Mouse (Mus musculus) stomach, embryonic 14.5 days (tissue): ENCODE data around the gene Zfp42. TPM values are rescaled to one million over a fixed set of nuclear protein-coding genes. Genes with fewer than 3 reads are reported as not detected.

Experiments
- ATAC-seq: fragments of 200-750 bp; cut with Nextera tagmentation; 2 replicates; pipeline ENCODE4 v1.8.0; 2017; ENCODE audit warnings: low read depth, moderate TSS enrichment; ENCODE audit not compliant: insufficient number of reproducible peaks, insufficient read depth, low FRiP score
- H3K27ac ChIP-seq: fragments of 300-500 bp; sonication (generic); 2 replicates; pipeline ENCODE4 v1.5.1; 2014; ENCODE audit warnings: mild to moderate bottlenecking, low read length, moderate library complexity, mixed read lengths
- H3K27me3 ChIP-seq: fragments of 300-500 bp; sonication (generic); 2 replicates; pipeline ENCODE4 v1.6.1; 2014; ENCODE audit warnings: low read length, control low read depth, mixed read lengths; ENCODE audit not compliant: control insufficient read depth, insufficient read depth
- H3K36me3 ChIP-seq: fragments of 300-500 bp; sonication (generic); 2 replicates; pipeline ENCODE4 v1.6.1; 2014; ENCODE audit warnings: mild to moderate bottlenecking, control low read depth, low read length, moderate library complexity, mixed read lengths; ENCODE audit not compliant: control insufficient read depth, insufficient read depth
- H3K4me1 ChIP-seq: fragments of 300-500 bp; sonication (generic); 2 replicates; pipeline ENCODE4 v1.6.1; 2014; ENCODE audit warnings: low read length, control low read depth, mixed read lengths; ENCODE audit not compliant: control insufficient read depth, insufficient read depth
- H3K4me2 ChIP-seq: fragments of 300-500 bp; sonication (generic); replicated peaks from 2 replicates; pipeline ENCODE4 v1.6.1; 2014; ENCODE audit warnings: low read depth, low read length, control low read depth
- H3K4me3 ChIP-seq: fragments of 300-500 bp; sonication (generic); 2 replicates; pipeline ENCODE4 v1.5.1; 2014; ENCODE audit warnings: low read depth, low read length, control low read depth
- H3K9ac ChIP-seq: fragments of 300-500 bp; sonication (generic); replicated peaks from 2 replicates; pipeline ENCODE4 v1.6.1; 2014; ENCODE audit warnings: low read depth, mild to moderate bottlenecking, control low read depth, low read length, moderate library complexity, mixed read lengths
- H3K9me3 ChIP-seq: fragments of 300-500 bp; sonication (generic); 2 replicates; pipeline ENCODE4 v1.6.1; 2016; ENCODE audit warnings: low read depth, low read length, control low read depth; ENCODE audit not compliant: control insufficient read depth
- WGBS: fragments of 180-500 bp; shearing (Covaris S2); extraction: QIAGEN DNeasy Blood & Tissue Kit; methylation state at CpG from one replicate; pipeline ENCODE4 v1.1.7; 2014; 5-methylcytosine and 5-hydroxymethylcytosine counted together
- polyA plus RNA-seq: library from polyadenylated mRNA; unstranded; fragments of >200 nt; fragmentation: Nextera tagmentation; extraction: Ambion mirVana; gene quantifications from 2 replicates; pipeline ENCODE4 v1.2.1, GENCODE M21; 2014

Zfp42 gene
- polyA plus RNA-seq, 1 experiment from 2014 or later, result not detected

GRCm38 (mm10) chr8:43320771-43321170 is 14.0 kb upstream of the Zfp42 start:
- Histone ChIP-seq H3K9ac (no peak overlapping the region), H3K4me3 (no peak overlapping the region), H3K27ac (no peak overlapping the region), H3K36me3 (no peaks in the 10 kb centered on the region), H3K4me1 (no peaks in the 10 kb centered on the region), H3K9me3 (no peaks in the 10 kb centered on the region), H3K4me2 (no peak overlapping the region), H3K27me3 (no peaks in the 10 kb centered on the region)
- ATAC-seq, result no peak
- WGBS, result 80% methylated on average over 5 of the region's 5 CpGs

DNA sequence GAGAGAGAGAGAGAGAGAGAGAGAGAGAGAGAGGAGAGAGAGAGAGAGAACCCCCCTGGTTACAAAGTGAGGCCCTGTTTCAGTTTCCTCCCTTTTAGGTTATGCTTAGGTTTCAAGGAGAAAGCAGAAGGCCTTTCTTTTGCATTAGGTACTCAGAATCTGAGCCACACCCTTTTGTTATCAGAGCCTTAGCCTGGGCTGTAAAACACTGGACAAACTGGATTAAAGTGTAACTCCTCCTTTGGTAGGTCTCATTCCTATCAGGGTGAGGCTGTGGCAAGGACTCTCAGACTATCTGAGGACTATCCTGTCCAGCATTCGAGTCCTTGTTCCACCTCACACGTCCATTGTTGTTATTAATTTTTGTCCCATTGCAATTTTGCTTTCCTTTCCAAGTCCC is 1.4 kb upstream of the Zfp42 start:
- Histone ChIP-seq H3K36me3 (no peaks in the 10 kb centered on the region), H3K4me3 (no peak overlapping the region)
- WGBS, result 70% methylated on average over 2 of the region's 2 CpGs

DNA sequence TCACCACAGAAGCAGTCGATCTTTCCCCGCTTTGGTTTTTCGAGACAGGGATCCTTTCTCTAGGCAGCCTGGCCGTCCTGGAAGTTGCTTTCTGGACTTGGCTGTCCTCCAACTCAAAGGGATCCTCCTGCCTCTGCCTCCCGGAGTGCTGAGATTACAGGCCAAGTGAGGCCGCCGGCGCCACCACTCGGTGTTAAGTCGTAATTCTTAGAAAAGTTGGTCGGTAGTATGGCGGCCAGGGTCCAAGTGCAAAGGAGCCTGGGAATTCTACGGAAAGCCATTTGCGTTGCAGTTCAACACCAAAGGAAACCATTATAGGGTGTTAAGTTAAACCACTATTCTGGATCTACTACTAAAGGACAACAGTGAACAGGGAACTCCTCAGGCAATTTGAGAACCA is 1.1 kb downstream of the Zfp42 start:
- Histone ChIP-seq H3K36me3 (no peaks in the 10 kb centered on the region), H3K9ac (no peak overlapping the region), H3K27me3 (no peaks in the 10 kb centered on the region), H3K27ac (no peak overlapping the region), H3K4me2 (no peak overlapping the region), H3K9me3 (0 out of 2 replicates have a peak, but pooled peaks cover 3% of the 10 kb centered on the region), H3K4me1 (no peaks in the 10 kb centered on the region), H3K4me3 (no peak overlapping the region)
- WGBS, result 94% methylated on average over 14 of the region's 14 CpGs
- no peak for ATAC-seq

More for the DNA sequence above, 1.4 kb upstream of the Zfp42 start:
- no peak overlapping the region for H3K27ac ChIP-seq
- ATAC-seq, result no peak
- no peaks in the 10 kb centered on the region for H3K27me3 ChIP-seq
- no peaks in the 10 kb centered on the region for H3K4me1 ChIP-seq
- H3K9me3 ChIP-seq, result 0 out of 2 replicates have a peak, but pooled peaks cover 3% of the 10 kb centered on the region
- H3K9ac ChIP-seq, result no peak overlapping the region
- no peak overlapping the region for H3K4me2 ChIP-seq

DNA sequence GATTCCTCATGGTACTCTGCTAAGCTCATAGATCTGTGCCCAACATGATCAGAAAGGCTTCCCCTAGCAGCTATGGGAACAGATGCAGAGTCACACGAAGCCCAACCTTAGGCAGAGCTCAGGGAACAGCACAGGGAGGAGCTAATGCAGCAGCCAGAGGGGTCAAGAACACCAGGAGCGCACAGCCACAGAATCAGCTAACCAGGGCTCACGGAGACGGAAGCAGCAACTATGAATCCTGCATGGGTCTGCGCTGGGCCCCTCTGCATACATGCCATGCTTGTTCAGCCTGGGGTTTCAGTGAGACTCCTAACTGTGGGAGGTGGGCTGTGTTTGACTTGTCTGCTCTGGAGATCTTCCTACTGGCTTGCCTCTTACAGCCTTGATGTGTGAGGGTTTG is 7.0 kb downstream of the Zfp42 start:
- 63% methylated on average over 5 of the region's 5 CpGs for WGBS

DNA sequence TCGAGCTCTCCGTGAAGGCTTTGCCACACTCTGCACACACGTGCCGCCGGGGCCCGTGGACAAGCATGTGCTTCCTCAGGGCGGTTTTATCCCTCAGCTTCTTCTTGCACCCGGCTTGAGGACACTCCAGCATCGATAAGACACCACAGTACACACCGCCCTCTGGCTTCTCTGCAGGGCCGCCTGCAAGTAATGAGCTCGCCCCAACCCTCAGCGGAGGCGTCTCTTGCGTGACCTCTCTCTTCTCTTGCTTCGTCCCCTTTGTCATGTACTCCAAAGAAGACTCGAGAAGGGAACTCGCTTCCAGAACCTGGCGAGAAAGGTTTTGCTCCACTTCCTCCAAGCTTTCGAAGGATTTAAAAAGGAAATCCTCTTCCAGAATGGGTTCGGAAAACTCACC is 11.0 kb downstream of the Zfp42 start:
- WGBS, result 91% methylated on average over 21 of the region's 21 CpGs
- no peaks in the 10 kb centered on the region for H3K9me3 ChIP-seq
- H3K4me2 ChIP-seq, result no peak overlapping the region
- no peak overlapping the region for H3K9ac ChIP-seq
- no peak overlapping the region for H3K27ac ChIP-seq
- no peaks in the 10 kb centered on the region for H3K4me1 ChIP-seq
- no peaks in the 10 kb centered on the region for H3K36me3 ChIP-seq
- H3K4me3 ChIP-seq, result no peak overlapping the region
- H3K27me3 ChIP-seq, result no peaks in the 10 kb centered on the region
- no peak for ATAC-seq

More for the DNA sequence above, 7.0 kb downstream of the Zfp42 start:
- no peak overlapping the region for H3K4me2 ChIP-seq
- H3K36me3 ChIP-seq, result no peaks in the 10 kb centered on the region
- no peaks in the 10 kb centered on the region for H3K4me1 ChIP-seq
- no peaks in the 10 kb centered on the region for H3K27me3 ChIP-seq
- no peak overlapping the region for H3K27ac ChIP-seq
- no peak overlapping the region for H3K9ac ChIP-seq
- ATAC-seq, result no peak
- H3K4me3 ChIP-seq, result no peak overlapping the region
- no peaks in the 10 kb centered on the region for H3K9me3 ChIP-seq

GRCm38 (mm10) chr8:43294191-43294590 is 12.6 kb downstream of the Zfp42 start:
- Histone ChIP-seq H3K36me3 (no peaks in the 10 kb centered on the region), H3K4me2 (no peak overlapping the region), H3K27ac (no peak overlapping the region), H3K4me1 (no peaks in the 10 kb centered on the region), H3K9me3 (no peaks in the 10 kb centered on the region), H3K9ac (no peak overlapping the region), H3K4me3 (no peak overlapping the region), H3K27me3 (no peaks in the 10 kb centered on the region)
- ATAC-seq, result no peak
- whole genome bisulfite sequencing, result 92% methylated on average over 4 of the region's 4 CpGs

DNA sequence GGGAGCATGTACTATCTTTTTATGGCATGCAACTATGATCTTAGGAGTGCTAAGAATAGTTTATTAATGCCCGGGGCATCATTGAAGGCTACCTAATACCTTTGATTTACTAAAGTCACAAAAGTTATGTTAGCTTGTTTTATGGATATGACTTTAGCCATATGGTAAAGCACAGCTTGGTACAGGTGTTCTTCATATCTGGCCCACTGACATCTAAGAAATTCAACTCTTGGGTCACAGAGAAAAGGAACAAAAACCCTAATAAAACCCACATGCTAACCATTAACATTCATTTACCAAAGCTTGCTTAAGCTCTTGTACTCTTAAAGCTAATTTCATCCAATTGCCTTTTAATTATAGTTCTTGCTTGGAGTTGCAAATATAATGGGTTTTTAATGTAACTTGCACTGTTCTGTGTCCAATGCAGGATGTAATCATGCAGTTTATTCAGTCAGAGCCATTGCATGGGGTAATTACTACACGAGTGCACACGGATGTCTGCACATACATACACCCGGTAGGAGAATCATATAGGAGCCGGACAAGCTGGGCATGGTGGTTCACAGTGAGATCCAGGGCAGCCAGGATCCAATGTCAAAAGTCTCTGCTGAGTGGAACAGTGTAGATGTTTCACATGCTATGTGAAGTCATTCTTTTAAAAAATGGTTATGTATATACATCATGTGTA is 16.2 kb downstream of the Zfp42 start:
- Histone ChIP-seq H3K9ac (no peak overlapping the region), H3K4me3 (no peak overlapping the region), H3K4me1 (no peaks in the 10 kb centered on the region), H3K36me3 (no peaks in the 10 kb centered on the region), H3K9me3 (no peaks in the 10 kb centered on the region), H3K27me3 (no peaks in the 10 kb centered on the region), H3K27ac (no peak overlapping the region), H3K4me2 (no peak overlapping the region)
- 86% methylated on average over 5 of the region's 5 CpGs for WGBS
- ATAC-seq, result no peak

GRCm38 (mm10) chr8:43289781-43290180 is 17.0 kb downstream of the Zfp42 start:
- H3K4me2 ChIP-seq, result no peak overlapping the region
- H3K9me3 ChIP-seq, result no peaks in the 10 kb centered on the region
- no peaks in the 10 kb centered on the region for H3K4me1 ChIP-seq
- no peak overlapping the region for H3K9ac ChIP-seq
- H3K36me3 ChIP-seq, result no peaks in the 10 kb centered on the region
- H3K4me3 ChIP-seq, result no peak overlapping the region
- no peak overlapping the region for H3K27ac ChIP-seq
- ATAC-seq, result no peak
- H3K27me3 ChIP-seq, result no peaks in the 10 kb centered on the region
- WGBS, result 89% methylated on average over 5 of the region's 5 CpGs

- Histone ChIP-seq H3K27ac (no peak overlapping the region), H3K36me3 (no peaks in the 10 kb centered on the region), H3K4me3 (no peak overlapping the region), H3K9me3 (no peaks in the 10 kb centered on the region), H3K9ac (no peak overlapping the region), H3K4me1 (no peaks in the 10 kb centered on the region), H3K27me3 (no peaks in the 10 kb centered on the region), H3K4me2 (no peak overlapping the region)
- ATAC-seq, result no peak
- 62% methylated on average over 1 of the region's 1 CpGs for WGBS
Measured at GRCm38 (mm10) chr8:43288840-43289239, 17.9 kb downstream of the Zfp42 start.
